Mouse (Mus musculus): Measurements from ENCODE around the gene Sox18. TPM values are rescaled to one million over a fixed set of nuclear protein-coding genes. Genes with fewer than 3 reads are reported as not detected.

The Sox18 gene
- polyA plus RNA-seq, 1 experiment = 5.5 TPM

- TF ChIP-seq CTCF (IDR thresholded peaks at IDR 0.05; ENCODE audit: control insufficient read depth, insufficient read depth, insufficient replicate concordance, low read depth, low read length) = no peak
- TF ChIP-seq POLR2A (IDR thresholded peaks at IDR 0.05; ENCODE audit: control insufficient read depth, low read depth, low read length) = no peak
- peak overlapping the region; percentile 66 for H3K4me3 ChIP-seq (ENCODE audit: control insufficient read depth, low read depth, low read length)
- peaks cover 9% of the 10 kb centered on the region; the same call in 1 of the 2 replicates for H3K4me1 ChIP-seq (ENCODE audit: control insufficient read depth, insufficient read depth, low read length)
- no peaks in the 10 kb centered on the region; the same call in 1 of the 2 replicates for H3K36me3 ChIP-seq (ENCODE audit: control insufficient read depth, insufficient read depth, low read length)
- H3K27me3 ChIP-seq (ENCODE audit: control insufficient read depth, insufficient read depth, low read length) = no peaks in the 10 kb centered on the region
- no peak overlapping the region for H3K27ac ChIP-seq (ENCODE audit: control insufficient read depth, insufficient read depth, low read depth, low read length)
Measured at GRCm38 (mm10) chr2:181691083-181691482, 19.6 kb upstream of the Sox18 start.

GRCm38 (mm10) chr2:181689466-181690160 lies 18.2 kb upstream of the Sox18 start:
- no peaks in the 10 kb centered on the region; the same call in 1 of the 2 replicates for H3K36me3 ChIP-seq (ENCODE audit: control insufficient read depth, insufficient read depth, low read length)
- no peaks in the 10 kb centered on the region for H3K27me3 ChIP-seq (ENCODE audit: control insufficient read depth, insufficient read depth, low read length)
- H3K4me3 ChIP-seq (ENCODE audit: control insufficient read depth, low read depth, low read length) = no peak overlapping the region
- no peak for TF ChIP-seq CTCF (IDR thresholded peaks at IDR 0.05; ENCODE audit: control insufficient read depth, insufficient read depth, insufficient replicate concordance, low read depth, low read length)
- TF ChIP-seq POLR2A (IDR thresholded peaks at IDR 0.05; ENCODE audit: control insufficient read depth, low read depth, low read length) = no peak
- H3K27ac ChIP-seq (ENCODE audit: control insufficient read depth, insufficient read depth, low read depth, low read length) = no peak overlapping the region
- peaks cover 9% of the 10 kb centered on the region; the same call in 1 of the 2 replicates for H3K4me1 ChIP-seq (ENCODE audit: control insufficient read depth, insufficient read depth, low read length)

- no peak overlapping the region for H3K4me3 ChIP-seq (ENCODE audit: control insufficient read depth, low read depth, low read length)
- no peaks in the 10 kb centered on the region for H3K4me1 ChIP-seq (ENCODE audit: control insufficient read depth, insufficient read depth, low read length)
- TF ChIP-seq CTCF (IDR thresholded peaks at IDR 0.05; ENCODE audit: control insufficient read depth, insufficient read depth, insufficient replicate concordance, low read depth, low read length) = no peak
- no peak for TF ChIP-seq POLR2A (IDR thresholded peaks at IDR 0.05; ENCODE audit: control insufficient read depth, low read depth, low read length)
- no peaks in the 10 kb centered on the region for H3K27me3 ChIP-seq (ENCODE audit: control insufficient read depth, insufficient read depth, low read length)
- no peaks in the 10 kb centered on the region; the same call in 1 of the 2 replicates for H3K36me3 ChIP-seq (ENCODE audit: control insufficient read depth, insufficient read depth, low read length)
- no peak overlapping the region for H3K27ac ChIP-seq (ENCODE audit: control insufficient read depth, insufficient read depth, low read depth, low read length)
Measured at GRCm38 (mm10) chr2:181687586-181687985, 16.1 kb upstream of the Sox18 start.

DNA sequence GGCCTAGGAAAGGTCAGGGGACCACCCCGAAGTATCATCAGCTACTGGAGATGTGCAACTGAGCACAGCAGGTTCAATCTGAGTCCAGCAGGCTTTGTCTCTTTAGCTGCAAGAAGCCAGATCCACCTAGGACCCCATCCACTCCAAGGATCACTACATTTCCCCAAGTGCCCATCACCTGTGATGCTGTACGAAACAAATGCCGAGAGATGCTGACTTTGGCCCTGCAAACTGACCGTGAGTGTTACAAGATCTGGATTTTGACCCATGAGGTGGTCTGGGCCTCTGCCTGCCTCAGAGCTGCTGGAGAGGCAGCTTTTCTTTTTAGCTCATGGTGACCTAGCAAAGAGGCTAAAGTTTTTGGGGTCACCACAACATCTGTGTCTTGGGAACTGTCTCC lies 14.2 kb upstream of the Sox18 start:
- Histone ChIP-seq H3K36me3 (ENCODE audit: control insufficient read depth, insufficient read depth, low read length) (no peaks in the 10 kb centered on the region; the same call in 1 of the 2 replicates), H3K27ac (ENCODE audit: control insufficient read depth, insufficient read depth, low read depth, low read length) (no peak overlapping the region), H3K27me3 (ENCODE audit: control insufficient read depth, insufficient read depth, low read length) (no peaks in the 10 kb centered on the region), H3K4me1 (ENCODE audit: control insufficient read depth, insufficient read depth, low read length) (no peaks in the 10 kb centered on the region), H3K4me3 (ENCODE audit: control insufficient read depth, low read depth, low read length) (no peak overlapping the region)
- TF ChIP-seq POLR2A (IDR thresholded peaks at IDR 0.05; ENCODE audit: control insufficient read depth, low read depth, low read length) (no peak), CTCF (IDR thresholded peaks at IDR 0.05; ENCODE audit: control insufficient read depth, insufficient read depth, insufficient replicate concordance, low read depth, low read length) (no peak)

- H3K36me3 ChIP-seq (ENCODE audit: control insufficient read depth, insufficient read depth, low read length) = no peaks in the 10 kb centered on the region; the same call in 1 of the 2 replicates
- H3K27ac ChIP-seq (ENCODE audit: control insufficient read depth, insufficient read depth, low read depth, low read length) = no peak overlapping the region
- TF ChIP-seq CTCF (IDR thresholded peaks at IDR 0.05; ENCODE audit: control insufficient read depth, insufficient read depth, insufficient replicate concordance, low read depth, low read length) (no peak), POLR2A (IDR thresholded peaks at IDR 0.05; ENCODE audit: control insufficient read depth, low read depth, low read length) (no peak)
- H3K27me3 ChIP-seq (ENCODE audit: control insufficient read depth, insufficient read depth, low read length) = no peaks in the 10 kb centered on the region
- no peak overlapping the region for H3K4me3 ChIP-seq (ENCODE audit: control insufficient read depth, low read depth, low read length)
- no peaks in the 10 kb centered on the region; the same call in 1 of the 2 replicates for H3K4me1 ChIP-seq (ENCODE audit: control insufficient read depth, insufficient read depth, low read length)
Measured at GRCm38 (mm10) chr2:181684713-181685112, 13.3 kb upstream of the Sox18 start.

DNA sequence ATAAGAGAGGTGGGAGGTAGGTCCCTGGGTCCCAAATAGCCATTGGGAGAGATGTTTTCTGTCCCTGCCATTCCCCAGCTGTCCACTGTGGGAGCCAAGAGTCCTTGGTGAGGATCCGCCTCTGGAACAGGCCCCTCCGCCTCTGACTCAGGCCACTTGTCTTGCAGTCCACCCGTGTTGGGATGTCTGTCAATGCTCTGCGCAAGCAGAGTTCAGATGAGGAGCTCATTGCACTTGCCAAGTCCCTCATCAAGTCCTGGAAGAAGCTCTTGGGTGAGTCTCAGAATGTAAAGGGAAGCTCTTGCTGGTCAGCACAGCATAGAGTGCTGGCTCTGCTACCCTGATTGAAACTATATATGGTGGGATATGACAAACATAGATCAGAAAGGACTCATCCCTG lies 11.9 kb upstream of the Sox18 start:
- no peak for TF ChIP-seq POLR2A (IDR thresholded peaks at IDR 0.05; ENCODE audit: control insufficient read depth, low read depth, low read length)
- no peak for TF ChIP-seq CTCF (IDR thresholded peaks at IDR 0.05; ENCODE audit: control insufficient read depth, insufficient read depth, insufficient replicate concordance, low read depth, low read length)
- no peak overlapping the region for H3K4me3 ChIP-seq (ENCODE audit: control insufficient read depth, low read depth, low read length)

DNA sequence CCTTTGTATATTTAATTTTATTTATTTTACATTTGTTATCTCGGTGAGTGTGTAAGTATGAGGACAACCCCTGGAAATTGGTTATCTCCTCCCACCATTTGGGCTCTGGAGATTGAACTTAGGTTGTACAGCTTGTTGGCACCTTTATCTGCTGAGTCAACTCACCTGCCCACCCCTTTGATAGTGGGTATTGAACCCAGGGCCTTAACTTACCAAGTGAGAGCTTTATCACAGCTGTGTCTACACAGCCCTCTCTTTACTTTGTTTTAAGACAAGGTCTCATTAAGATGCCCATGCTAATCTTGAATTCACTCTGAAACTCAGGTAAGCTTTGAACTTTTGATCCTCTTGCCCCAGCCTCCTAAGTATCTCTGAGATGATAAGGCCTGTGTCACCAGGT lies 10.5 kb upstream of the Sox18 start:
- H3K27ac ChIP-seq (ENCODE audit: control insufficient read depth, insufficient read depth, low read depth, low read length) = no peak overlapping the region
- TF ChIP-seq CTCF (IDR thresholded peaks at IDR 0.05; ENCODE audit: control insufficient read depth, insufficient read depth, insufficient replicate concordance, low read depth, low read length) (no peak), POLR2A (IDR thresholded peaks at IDR 0.05; ENCODE audit: control insufficient read depth, low read depth, low read length) (no peak)
- no peaks in the 10 kb centered on the region for H3K27me3 ChIP-seq (ENCODE audit: control insufficient read depth, insufficient read depth, low read length)
- no peak overlapping the region; the same call in 1 of the 2 replicates for H3K4me3 ChIP-seq (ENCODE audit: control insufficient read depth, low read depth, low read length)
- H3K36me3 ChIP-seq (ENCODE audit: control insufficient read depth, insufficient read depth, low read length) = no peaks in the 10 kb centered on the region
- H3K4me1 ChIP-seq (ENCODE audit: control insufficient read depth, insufficient read depth, low read length) = peaks cover 2% of the 10 kb centered on the region

More for the DNA sequence above, 11.9 kb upstream of the Sox18 start:
- Histone ChIP-seq H3K27ac (ENCODE audit: control insufficient read depth, insufficient read depth, low read depth, low read length) (no peak overlapping the region), H3K36me3 (ENCODE audit: control insufficient read depth, insufficient read depth, low read length) (no peaks in the 10 kb centered on the region; the same call in 1 of the 2 replicates), H3K4me1 (ENCODE audit: control insufficient read depth, insufficient read depth, low read length) (peaks cover 2% of the 10 kb centered on the region), H3K27me3 (ENCODE audit: control insufficient read depth, insufficient read depth, low read length) (no peaks in the 10 kb centered on the region)

Data from testis, adult 2 months (tissue).